Mouse (Mus musculus): Measurements from ENCODE around the gene Dact3. TPM values are rescaled to one million over a fixed set of nuclear protein-coding genes. Genes with fewer than 3 reads are reported as not detected.
A peak's percentile ranks its signal among the peaks of the same experiment; 100 is the strongest.

Dact3 gene
- polyA plus RNA-seq, 1 experiment from 2014 or later: 4.0 TPM

GRCm38 (mm10) chr7:16919395-16920149 is 44.5 kb downstream of the Dact3 start:
- peaks cover 52% of the 10 kb centered on the region for H3K36me3 ChIP-seq
- H3K4me2 ChIP-seq: 0 out of 2 replicates have a peak overlapping the region, but pooled peaks have one; percentile 17
- 74% methylated on average over 13 of the region's 13 CpGs for WGBS
- H3K4me3 ChIP-seq: no peak overlapping the region; the same call in 1 of the 2 replicates
- no peaks in the 10 kb centered on the region for H3K9me3 ChIP-seq
- peak overlapping the region; percentile 51; the same call in 1 of the 2 replicates for H3K27ac ChIP-seq
- peak overlapping the region; percentile 7; the same call in 1 of the 2 replicates for H3K9ac ChIP-seq
- H3K27me3 ChIP-seq: no peaks in the 10 kb centered on the region
- H3K4me1 ChIP-seq: peaks cover 51% of the 10 kb centered on the region
- no peak for ATAC-seq (ENCODE audit: insufficient number of reproducible peaks, low FRiP score, low TSS enrichment, low read depth)

GRCm38 (mm10) chr7:16920150-16920579 is 45.0 kb downstream of the Dact3 start:
- no peaks in the 10 kb centered on the region for H3K9me3 ChIP-seq
- peak overlapping the region; percentile 51; the same call in 1 of the 2 replicates for H3K27ac ChIP-seq
- peaks cover 51% of the 10 kb centered on the region for H3K4me1 ChIP-seq
- H3K27me3 ChIP-seq: no peaks in the 10 kb centered on the region
- H3K9ac ChIP-seq: peak overlapping the region; percentile 7; the same call in 1 of the 2 replicates
- WGBS: 66% methylated on average over 7 of the region's 7 CpGs
- H3K36me3 ChIP-seq: peaks cover 46% of the 10 kb centered on the region
- no peak for ATAC-seq (ENCODE audit: insufficient number of reproducible peaks, low FRiP score, low TSS enrichment, low read depth)
- no peak overlapping the region; the same call in 1 of the 2 replicates for H3K4me3 ChIP-seq
- 0 out of 2 replicates have a peak overlapping the region, but pooled peaks have one; percentile 17 for H3K4me2 ChIP-seq

GRCm38 (mm10) chr7:16920818-16921791 is 46.0 kb downstream of the Dact3 start:
- Histone ChIP-seq H3K9ac (peak overlapping the region; percentile 98), H3K4me1 (peaks cover 51% of the 10 kb centered on the region), H3K27ac (peak overlapping the region; percentile 97), H3K36me3 (peaks cover 37% of the 10 kb centered on the region), H3K9me3 (no peaks in the 10 kb centered on the region), H3K4me2 (peak overlapping the region; percentile 81), H3K27me3 (no peaks in the 10 kb centered on the region), H3K4me3 (peak overlapping the region; percentile 76)
- ATAC-seq (ENCODE audit: insufficient number of reproducible peaks, low FRiP score, low TSS enrichment, low read depth): no peak
- 25% methylated on average over 21 of the region's 21 CpGs for WGBS

DNA sequence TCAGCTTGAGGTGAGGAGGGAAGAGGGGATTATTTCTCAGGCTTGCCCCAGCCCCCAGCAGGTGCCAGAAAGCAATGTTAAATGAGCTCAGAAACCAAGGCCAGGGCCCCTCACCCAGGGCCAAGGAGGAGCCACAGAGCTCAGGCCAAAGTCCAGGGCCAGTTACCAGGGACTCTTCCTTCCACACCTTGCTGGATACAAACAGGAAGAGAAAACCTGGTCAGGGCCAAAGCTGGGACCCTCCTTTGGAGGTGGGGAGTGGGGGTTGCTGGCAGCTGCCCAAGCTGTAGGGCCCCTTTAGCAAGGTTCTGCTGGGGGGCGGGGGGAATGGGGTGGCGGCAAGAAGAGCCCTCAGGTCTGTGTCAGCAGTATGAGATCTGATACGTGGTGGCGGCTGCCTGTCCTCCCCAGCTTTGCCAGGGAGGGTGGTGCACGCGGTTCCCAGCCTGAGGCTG is 46.8 kb downstream of the Dact3 start:
- Histone ChIP-seq H3K4me2 (peak overlapping the region; percentile 81), H3K36me3 (peaks cover 29% of the 10 kb centered on the region), H3K4me1 (peaks cover 51% of the 10 kb centered on the region), H3K9me3 (no peaks in the 10 kb centered on the region), H3K4me3 (peak overlapping the region; percentile 76), H3K27me3 (no peaks in the 10 kb centered on the region), H3K27ac (peak overlapping the region; percentile 97), H3K9ac (peak overlapping the region; percentile 98)
- no peak for ATAC-seq (ENCODE audit: insufficient number of reproducible peaks, low FRiP score, low TSS enrichment, low read depth)
- WGBS: 33% methylated on average over 6 of the region's 6 CpGs

- Histone ChIP-seq H3K9ac (peak overlapping the region; percentile 98), H3K36me3 (peaks cover 23% of the 10 kb centered on the region), H3K4me2 (peak overlapping the region; percentile 81), H3K4me1 (peaks cover 51% of the 10 kb centered on the region), H3K27me3 (no peaks in the 10 kb centered on the region), H3K4me3 (peak overlapping the region; percentile 76), H3K27ac (peak overlapping the region; percentile 97), H3K9me3 (no peaks in the 10 kb centered on the region)
- ATAC-seq (ENCODE audit: insufficient number of reproducible peaks, low FRiP score, low TSS enrichment, low read depth): no peak
- 47% methylated on average over 10 of the region's 10 CpGs for WGBS
These were observed 47.4 kb downstream of the Dact3 start for GRCm38 (mm10) chr7:16922360-16922973.

- H3K27ac ChIP-seq: peak overlapping the region; percentile 97
- H3K27me3 ChIP-seq: no peaks in the 10 kb centered on the region
- peak overlapping the region; percentile 81 for H3K4me2 ChIP-seq
- peak overlapping the region; percentile 76 for H3K4me3 ChIP-seq
- H3K36me3 ChIP-seq: peaks cover 13% of the 10 kb centered on the region
- peaks cover 45% of the 10 kb centered on the region for H3K4me1 ChIP-seq
- H3K9ac ChIP-seq: peak overlapping the region; percentile 98
- no peaks in the 10 kb centered on the region for H3K9me3 ChIP-seq
- under 1% methylated on average over 57 of the region's 57 CpGs for WGBS
- no peak for ATAC-seq (ENCODE audit: insufficient number of reproducible peaks, low FRiP score, low TSS enrichment, low read depth)
These were observed 48.3 kb downstream of the Dact3 start for GRCm38 (mm10) chr7:16923283-16924036.

DNA sequence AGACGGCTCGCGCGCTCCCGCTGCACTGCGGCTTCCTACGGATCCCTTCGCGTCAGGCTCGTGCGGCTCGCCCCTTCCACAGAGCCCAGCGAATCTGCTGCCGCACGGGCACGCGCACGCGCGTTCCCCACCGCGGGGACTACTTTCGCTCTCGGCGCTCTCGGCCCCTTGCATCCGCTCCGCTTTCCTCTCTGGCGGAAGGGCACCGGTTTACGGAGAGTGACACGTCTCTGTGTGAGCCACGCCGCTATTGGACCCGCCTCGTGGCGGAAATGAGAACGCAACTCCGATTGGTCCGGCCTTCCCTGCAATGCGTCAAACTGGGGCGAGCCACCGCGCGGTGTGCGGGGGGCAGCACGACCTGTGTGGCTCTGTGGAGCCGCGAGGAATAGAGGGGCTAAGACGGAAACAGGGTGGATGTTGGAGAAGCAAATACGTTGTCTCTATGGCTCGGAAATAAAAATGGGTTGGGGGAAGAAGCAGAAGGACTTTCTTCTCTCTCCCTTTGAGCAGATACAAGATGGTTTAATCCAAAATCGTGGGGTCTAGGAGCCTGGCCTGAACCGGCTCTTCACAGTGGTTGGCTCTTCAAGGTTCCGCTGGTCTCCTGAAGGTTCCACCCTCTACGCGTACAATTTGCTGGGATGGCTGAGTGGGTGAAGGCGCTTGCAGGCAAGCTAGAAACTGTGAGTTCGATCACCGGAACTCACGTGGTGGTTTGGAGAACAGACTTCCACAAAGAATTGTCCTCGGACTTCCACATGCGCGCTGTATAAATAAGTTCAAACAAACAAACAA is 49.1 kb downstream of the Dact3 start, which contains the start of gene Calm3:
Gene Calm3 (minus strand): TSS at position 78 of the 798 bp plus-strand sequence.
- H3K4me3 ChIP-seq: peak within 1 kb of the TSS; percentile 76
- peak within 1 kb of the TSS; percentile 81 for H3K4me2 ChIP-seq
- no peaks in the 10 kb centered on the region for H3K9me3 ChIP-seq
- peaks cover 6% of the 10 kb centered on the region for H3K36me3 ChIP-seq
- 2% methylated on average over 64 of the region's 64 CpGs for WGBS
- peak within 1 kb of the TSS; percentile 97 for H3K27ac ChIP-seq
- peak within 1 kb of the TSS; percentile 98 for H3K9ac ChIP-seq
- ATAC-seq (ENCODE audit: insufficient number of reproducible peaks, low FRiP score, low TSS enrichment, low read depth): peak; percentile 93
- H3K4me1 ChIP-seq: peaks cover 41% of the 10 kb centered on the region
- H3K27me3 ChIP-seq: no peaks in the 10 kb centered on the region

DNA sequence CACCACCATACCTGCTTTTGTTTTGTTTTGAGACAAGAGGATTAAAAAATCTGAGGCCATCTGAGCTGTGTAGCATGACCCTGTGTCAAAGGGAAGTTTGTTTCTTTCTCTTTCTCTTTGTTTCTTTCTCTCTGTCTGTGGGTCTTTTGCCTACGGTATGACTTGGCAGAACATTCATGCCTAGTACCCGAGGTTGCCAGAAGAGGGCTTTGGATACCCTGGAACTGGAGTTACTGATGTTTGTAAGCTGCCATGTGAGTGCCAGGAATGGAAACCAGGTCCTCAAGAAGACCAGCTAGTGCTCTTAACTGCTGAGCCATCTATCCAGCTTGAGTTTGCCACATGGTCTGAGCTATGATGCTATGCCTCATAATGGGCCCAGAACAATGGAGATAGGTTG is 53.2 kb downstream of the Dact3 start:
- WGBS: 46% methylated on average over 2 of the region's 2 CpGs
- Histone ChIP-seq H3K27ac (no peak overlapping the region), H3K4me3 (no peak overlapping the region), H3K4me1 (0 out of 2 replicates have a peak, but pooled peaks cover 6% of the 10 kb centered on the region), H3K36me3 (no peaks in the 10 kb centered on the region), H3K9me3 (no peaks in the 10 kb centered on the region), H3K9ac (no peak overlapping the region), H3K27me3 (no peaks in the 10 kb centered on the region), H3K4me2 (no peak overlapping the region)
- ATAC-seq (ENCODE audit: insufficient number of reproducible peaks, low FRiP score, low TSS enrichment, low read depth): no peak

DNA sequence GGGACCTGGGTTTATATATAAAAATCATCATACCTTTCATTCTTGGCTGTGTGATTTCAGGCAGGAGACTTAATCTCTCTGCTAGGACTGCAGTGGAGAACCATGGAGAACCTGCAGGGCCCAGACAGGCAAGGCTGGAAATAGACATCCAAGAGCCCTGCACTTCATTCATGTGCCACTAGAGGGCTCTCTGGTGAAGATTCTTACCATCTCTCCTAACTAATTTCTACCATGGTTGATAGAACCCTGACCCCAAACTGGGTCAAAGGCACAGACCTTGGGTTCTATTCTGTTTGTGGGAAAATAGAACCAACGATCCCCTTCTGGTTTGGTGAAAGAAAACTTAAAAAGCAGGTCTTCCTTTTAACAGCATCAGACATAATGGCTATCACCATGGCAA is 55.7 kb downstream of the Dact3 start:
- H3K9me3 ChIP-seq: no peaks in the 10 kb centered on the region
- H3K27ac ChIP-seq: no peak overlapping the region
- 11% methylated on average over 1 of the region's 1 CpGs for WGBS
- no peak for ATAC-seq (ENCODE audit: insufficient number of reproducible peaks, low FRiP score, low TSS enrichment, low read depth)
- no peak overlapping the region for H3K4me3 ChIP-seq
- H3K27me3 ChIP-seq: no peaks in the 10 kb centered on the region
- H3K4me2 ChIP-seq: no peak overlapping the region
- no peaks in the 10 kb centered on the region for H3K36me3 ChIP-seq
- H3K4me1 ChIP-seq: 0 out of 2 replicates have a peak, but pooled peaks cover 2% of the 10 kb centered on the region
- H3K9ac ChIP-seq: no peak overlapping the region

DNA sequence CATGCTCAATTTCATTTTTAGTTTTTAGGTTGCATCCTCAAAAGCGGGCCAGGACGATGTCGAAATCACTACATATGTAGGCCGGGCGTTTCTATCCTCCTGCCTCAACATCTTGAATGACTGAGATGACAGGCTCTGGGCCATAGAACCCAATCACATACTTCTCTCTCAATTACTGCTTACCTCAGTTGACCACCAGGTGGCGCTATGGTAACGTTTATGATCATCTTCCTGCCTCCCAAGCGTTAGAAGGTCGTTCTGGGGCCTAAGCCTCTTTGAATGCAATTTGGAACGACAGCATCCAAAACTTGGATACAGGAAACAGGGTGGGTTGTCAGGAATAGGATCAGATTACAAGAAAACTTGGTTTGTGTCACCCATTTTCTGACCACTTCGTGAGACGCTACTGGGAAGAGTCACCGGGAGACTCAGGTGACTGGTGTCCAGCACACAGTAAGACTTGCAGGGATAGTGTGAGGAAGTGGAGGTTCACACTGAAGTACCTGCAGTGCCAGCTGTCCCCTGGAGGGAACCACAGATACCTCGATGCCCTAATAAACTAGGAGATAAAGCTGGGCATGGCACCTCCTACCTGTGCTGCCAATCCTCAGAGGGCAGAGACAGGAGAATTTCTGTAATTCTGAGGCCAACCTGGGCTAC is 57.0 kb downstream of the Dact3 start:
- 18% methylated on average over 14 of the region's 14 CpGs for WGBS

More for the DNA sequence above, 57.0 kb downstream of the Dact3 start:
- no peak overlapping the region for H3K9ac ChIP-seq
- no peak overlapping the region for H3K4me3 ChIP-seq
- no peaks in the 10 kb centered on the region for H3K27me3 ChIP-seq
- H3K36me3 ChIP-seq: no peaks in the 10 kb centered on the region
- H3K4me1 ChIP-seq: 0 out of 2 replicates have a peak, but pooled peaks cover 2% of the 10 kb centered on the region
- H3K27ac ChIP-seq: no peak overlapping the region
- no peak overlapping the region for H3K4me2 ChIP-seq
- ATAC-seq (ENCODE audit: insufficient number of reproducible peaks, low FRiP score, low TSS enrichment, low read depth): peak; percentile 61; the same call in 1 of the 2 replicates
- no peaks in the 10 kb centered on the region for H3K9me3 ChIP-seq
